Mouse (Mus musculus) hindbrain, postnatal 0 days (tissue): ENCODE measurements at regions not wholly inside any gene's neighbourhood (a gene's known extent, or its start where the extent isn't known, plus 50 kb on each side); places are given as distances from the start of the nearest gene placed in this dataset.

Experiments
- ATAC-seq: fragments of 200-750 bp; cut with Nextera tagmentation; 2 replicates; pipeline ENCODE4 v1.8.0; 2017; ENCODE audit warnings: mild to moderate bottlenecking, moderate TSS enrichment, moderate library complexity
- DNase-seq: peaks from one replicate; pipeline ENCODE4 v3.0.0-alpha.2; 2015; ENCODE audit warnings: low spot score
- H3K27ac ChIP-seq: fragments of 300-500 bp; sonication (generic); 2 replicates; pipeline ENCODE4 v1.5.1; 2014; ENCODE audit warnings: mild to moderate bottlenecking
- H3K27me3 ChIP-seq: fragments of 300-500 bp; sonication (generic); 2 replicates; pipeline ENCODE4 v1.6.1; 2014; ENCODE audit warnings: low read length, mixed read lengths; ENCODE audit not compliant: insufficient read depth
- H3K36me3 ChIP-seq: fragments of 300-500 bp; sonication (generic); 2 replicates; pipeline ENCODE4 v1.6.1; 2014; ENCODE audit warnings: low read length, mixed read lengths; ENCODE audit not compliant: insufficient read depth
- H3K4me1 ChIP-seq: fragments of 300-500 bp; sonication (generic); 2 replicates; pipeline ENCODE4 v1.6.1; 2014; ENCODE audit warnings: antibody characterized with exemption, low read length, mixed read lengths; ENCODE audit not compliant: insufficient read depth
- H3K4me2 ChIP-seq: fragments of 300-500 bp; sonication (generic); 2 replicates; pipeline ENCODE4 v1.6.1; 2014; ENCODE audit warnings: low read depth, mild to moderate bottlenecking, low read length, moderate library complexity, mixed read lengths
- H3K4me3 ChIP-seq: fragments of 300-500 bp; sonication (generic); 2 replicates; pipeline ENCODE4 v1.5.1; 2014; ENCODE audit warnings: low read length
- H3K9ac ChIP-seq: fragments of 300-500 bp; sonication (generic); replicated peaks from 2 replicates; pipeline ENCODE4 v1.6.1; 2014; ENCODE audit warnings: mild to moderate bottlenecking, low read length, moderate library complexity, mixed read lengths
- H3K9me3 ChIP-seq: fragments of 300-500 bp; sonication (generic); 2 replicates; pipeline ENCODE4 v1.6.1; 2016; ENCODE audit warnings: low read length, mixed read lengths
- CTCF ChIP-seq: IDR thresholded peaks from 2 replicates; pipeline ENCODE4 v1.5.1; 2016; ENCODE audit warnings: antibody characterized with exemption, control low read depth, low read depth
- WGBS: fragments of 180-500 bp; shearing (Covaris S2); extraction: QIAGEN DNeasy Blood & Tissue Kit; methylation state at CpG from one replicate; pipeline ENCODE4 v1.1.7; 2014; 5-methylcytosine and 5-hydroxymethylcytosine counted together

DNA sequence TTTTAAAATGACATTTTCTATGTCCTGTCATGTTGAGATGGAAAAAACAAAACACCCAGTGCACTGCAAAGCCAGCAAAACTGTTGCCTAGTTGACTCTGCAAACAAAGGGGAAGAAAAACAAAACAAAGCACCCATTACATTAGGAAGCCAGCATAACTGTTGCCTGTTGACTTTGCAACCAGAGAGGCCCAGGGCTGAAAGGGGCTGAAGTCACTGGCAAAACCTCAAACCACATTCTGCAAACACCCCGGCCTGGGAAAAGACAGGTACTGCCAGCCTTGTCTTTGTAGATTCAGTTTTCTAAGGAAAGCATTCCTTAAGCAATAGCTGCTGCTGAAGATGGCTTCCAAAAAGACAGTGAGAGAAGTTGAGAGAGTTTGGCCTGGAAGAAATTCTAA lies 175.0 kb upstream of the Rsrc1 start:
- DNase-seq (no peak), ATAC-seq (no peak)
- Histone ChIP-seq H3K9ac (no peak overlapping the region), H3K27me3 (no peaks in the 10 kb centered on the region), H3K4me3 (no peak overlapping the region), H3K9me3 (peaks cover 2% of the 10 kb centered on the region; the same call in 1 of the 2 replicates), H3K4me1 (no peaks in the 10 kb centered on the region), H3K36me3 (no peaks in the 10 kb centered on the region), H3K4me2 (no peak overlapping the region), H3K27ac (no peak overlapping the region)
- WGBS, result 56% methylated on average over 1 of the region's 1 CpGs
- TF ChIP-seq CTCF, result no peak

- Histone ChIP-seq H3K27ac (no peak overlapping the region), H3K27me3 (no peaks in the 10 kb centered on the region), H3K4me3 (no peak overlapping the region), H3K4me1 (no peaks in the 10 kb centered on the region), H3K9ac (no peak overlapping the region), H3K9me3 (peaks cover 2% of the 10 kb centered on the region; the same call in 1 of the 2 replicates), H3K4me2 (no peak overlapping the region), H3K36me3 (no peaks in the 10 kb centered on the region)
- ATAC-seq (no peak), DNase-seq (peak; percentile 9)
- TF ChIP-seq CTCF, result no peak
- WGBS, result 61% methylated on average over 5 of the region's 5 CpGs
These were observed 168.3 kb upstream of the Rsrc1 start for GRCm38 (mm10) chr3:66812686-66813445.

- Histone ChIP-seq H3K4me3 (no peak overlapping the region), H3K9me3 (no peaks in the 10 kb centered on the region), H3K36me3 (no peaks in the 10 kb centered on the region), H3K9ac (no peak overlapping the region), H3K27ac (no peak overlapping the region), H3K4me2 (no peak overlapping the region), H3K27me3 (no peaks in the 10 kb centered on the region), H3K4me1 (no peaks in the 10 kb centered on the region)
- DNase-seq (peak; percentile 18), ATAC-seq (0 out of 2 replicates have a peak, but pooled peaks have one; percentile 35)
- WGBS, result 63% methylated on average over 3 of the region's 3 CpGs
- TF ChIP-seq CTCF, result no peak
These were observed 155.4 kb upstream of the Rsrc1 start for GRCm38 (mm10) chr3:66825761-66826160.
